Mouse (Mus musculus) heart, adult 18-20 months (tissue): ENCODE results near the gene Lhpp. TPM values are rescaled to one million over a fixed set of nuclear protein-coding genes. Genes with fewer than 3 reads are reported as not detected.

Experiments
- DNase-seq, 2 experiments: peaks; one replicate each; pipeline ENCODE4 v3.0.0; 2021 to 2022; ENCODE audit warnings: mixed read lengths in 1 of 2
- total RNA-seq, 2 experiments: library from RNA; stranded (reverse); gene quantifications; 2 replicates each; pipeline ENCODE4 v1.2.3; 2021

Gene Lhpp
- total RNA-seq, 2 experiments from 2014 or later = 14.3 to 16.4 TPM

DNA sequence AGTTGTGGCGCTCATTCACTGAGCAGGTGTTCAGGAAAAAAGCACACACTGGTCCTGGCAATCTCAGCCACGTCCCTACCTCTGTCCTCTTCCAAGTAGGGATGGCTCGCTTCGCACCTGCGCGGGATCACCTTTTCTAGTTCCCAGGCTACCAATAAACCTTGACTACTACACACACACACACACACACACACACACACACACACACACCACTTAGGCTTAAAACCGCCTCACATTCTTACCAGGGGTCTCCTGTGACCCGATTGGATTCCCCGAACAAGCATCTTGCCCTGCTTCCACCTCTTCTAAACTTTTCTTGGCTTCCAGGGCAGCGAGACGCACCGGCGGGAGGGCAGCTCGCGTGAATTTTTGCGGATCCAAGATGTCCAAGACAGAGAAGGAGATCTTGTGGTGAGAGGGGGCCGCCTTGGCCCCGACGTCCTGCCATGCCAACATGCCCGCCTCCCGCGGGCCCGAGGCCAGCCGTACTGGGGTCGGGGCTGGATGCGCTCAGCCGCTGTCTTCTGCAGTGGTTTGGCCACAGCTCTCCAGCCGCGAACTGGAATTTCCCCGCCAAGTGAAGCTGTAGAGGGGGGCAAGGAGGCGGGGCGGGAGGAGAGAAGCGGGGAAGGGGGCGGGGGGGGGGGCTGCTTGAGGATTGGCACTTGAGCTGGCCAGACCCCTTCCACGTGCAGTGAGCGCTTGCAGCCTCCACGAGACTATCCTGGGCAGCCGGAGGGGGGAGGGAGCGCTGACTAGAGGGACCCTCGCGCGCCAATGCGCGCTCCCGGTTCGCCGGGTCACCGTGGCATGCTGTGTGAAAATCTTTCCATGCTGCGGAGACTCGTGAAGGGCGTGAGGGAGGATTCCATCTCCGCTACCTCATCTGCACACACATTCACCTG lies 11.1 kb upstream of the Lhpp start, which contains the start of gene Nkx1-2:
Gene Nkx1-2, minus strand, starts transcription at position 567 of the 905 bp plus-strand sequence.
- DNase-seq = no peak

DNA sequence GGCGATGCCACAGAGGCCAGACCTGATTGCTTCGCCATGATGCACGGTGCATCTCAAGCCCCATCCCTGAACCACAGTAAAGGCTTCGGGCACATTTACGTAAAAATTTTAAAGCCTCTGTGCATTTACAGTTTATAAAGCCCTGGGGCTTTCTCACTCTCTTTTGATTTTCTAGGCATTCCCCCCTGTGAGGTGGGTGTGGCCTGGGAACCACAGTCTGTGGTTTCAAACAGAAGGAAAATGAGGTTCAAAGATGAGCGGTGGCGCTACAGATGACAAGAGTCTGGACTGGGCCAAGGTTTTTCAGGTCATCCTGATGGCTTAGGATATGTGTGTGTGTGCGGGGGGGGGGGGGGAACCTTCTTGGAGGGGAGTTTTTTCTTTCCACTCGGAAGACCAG lies 10.4 kb upstream of the Lhpp start:
- no peak for DNase-seq

DNA sequence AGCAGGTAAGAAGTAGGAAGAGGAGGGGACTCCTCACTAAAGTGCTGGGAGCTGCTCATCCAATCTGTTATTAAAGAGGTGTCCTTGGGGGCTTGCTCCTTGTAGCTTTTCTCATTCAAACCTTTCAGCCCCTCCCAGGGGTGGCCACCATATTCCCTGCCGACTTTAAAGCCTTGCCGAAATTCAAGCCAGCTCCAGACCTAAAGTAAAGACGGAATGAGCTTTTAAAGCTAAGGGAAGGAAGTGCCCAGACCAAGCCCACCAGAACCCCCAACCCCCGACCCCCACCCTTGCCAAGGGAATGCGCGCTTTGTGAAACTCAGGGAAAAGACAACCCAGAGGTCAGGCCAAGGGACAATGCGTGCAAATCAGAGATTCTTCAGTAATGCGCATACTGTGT lies 9.5 kb upstream of the Lhpp start:
- DNase-seq = no peak

DNA sequence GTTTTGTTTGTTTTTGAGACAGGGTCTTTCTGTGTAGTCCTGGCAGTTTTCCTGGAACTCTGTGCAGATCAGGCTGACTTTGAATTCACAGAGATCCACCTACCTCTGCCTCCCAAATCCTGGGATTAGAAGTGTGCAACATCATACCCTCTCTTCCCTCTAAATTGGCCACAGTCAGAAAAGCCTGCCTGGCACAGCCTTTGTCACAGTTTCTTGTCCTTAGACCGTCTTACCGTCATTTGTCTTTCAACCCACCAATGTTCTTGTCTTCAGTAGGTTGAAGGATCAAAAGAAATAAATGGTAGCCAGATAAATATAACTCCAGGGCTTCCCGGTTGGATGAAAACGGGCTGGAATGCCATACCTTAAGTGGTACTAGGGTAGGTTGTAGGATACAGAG lies 5.7 kb upstream of the Lhpp start:
- DNase-seq = no peak

DNA sequence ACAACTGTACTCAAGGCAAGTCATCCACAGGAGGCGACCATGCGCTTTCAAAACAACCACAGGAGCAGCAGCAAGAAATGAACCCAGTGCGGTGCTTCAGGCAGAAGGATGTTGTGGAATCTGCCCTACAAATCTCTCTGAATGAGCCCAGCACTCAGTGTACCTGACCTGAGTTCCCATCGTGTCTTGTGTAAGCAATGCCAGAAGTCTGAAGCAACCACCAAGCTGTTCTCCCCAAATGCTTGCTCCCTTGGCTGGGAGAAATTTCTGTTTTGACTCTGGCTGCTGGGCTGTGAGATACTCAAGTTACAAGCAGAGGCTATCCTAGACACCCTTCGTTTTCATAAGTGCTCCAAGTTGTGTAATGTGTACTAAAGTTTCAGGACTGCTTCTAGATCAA lies 4.7 kb upstream of the Lhpp start:
- no peak for DNase-seq

DNA sequence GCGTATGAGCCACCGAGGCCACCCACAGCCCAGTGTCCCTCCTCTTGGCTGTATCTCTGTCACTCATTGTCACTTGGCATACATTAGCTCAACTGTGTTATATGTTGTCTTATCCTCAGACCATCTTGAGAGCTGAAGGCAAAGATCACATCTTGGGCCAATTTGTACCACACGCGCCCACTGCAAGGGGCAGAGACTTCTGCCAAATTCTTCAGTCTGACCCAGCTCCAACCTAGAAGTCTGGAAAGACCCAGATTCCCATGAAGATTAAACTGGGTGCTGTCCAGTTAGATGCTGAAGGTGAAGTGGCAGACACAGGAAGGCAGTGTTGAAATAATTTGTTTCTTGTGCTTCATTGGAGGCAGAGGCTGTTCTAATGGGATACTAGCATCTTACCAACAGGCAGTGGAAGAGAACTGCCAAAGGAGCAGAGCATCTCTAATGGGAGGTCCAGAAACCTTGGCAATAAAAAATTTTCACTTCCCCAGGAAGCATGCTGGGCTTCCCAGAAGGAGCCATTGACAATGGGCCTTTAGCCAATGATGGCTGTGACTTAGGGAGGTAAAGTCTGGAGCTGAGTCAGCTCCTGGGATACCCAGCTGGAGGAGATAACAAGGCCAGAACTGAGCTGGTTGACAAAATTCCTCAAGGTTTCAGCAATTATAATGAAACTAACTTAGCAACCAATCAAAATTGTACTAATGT lies 2.0 kb upstream of the Lhpp start:
- DNase-seq = no peak

DNA sequence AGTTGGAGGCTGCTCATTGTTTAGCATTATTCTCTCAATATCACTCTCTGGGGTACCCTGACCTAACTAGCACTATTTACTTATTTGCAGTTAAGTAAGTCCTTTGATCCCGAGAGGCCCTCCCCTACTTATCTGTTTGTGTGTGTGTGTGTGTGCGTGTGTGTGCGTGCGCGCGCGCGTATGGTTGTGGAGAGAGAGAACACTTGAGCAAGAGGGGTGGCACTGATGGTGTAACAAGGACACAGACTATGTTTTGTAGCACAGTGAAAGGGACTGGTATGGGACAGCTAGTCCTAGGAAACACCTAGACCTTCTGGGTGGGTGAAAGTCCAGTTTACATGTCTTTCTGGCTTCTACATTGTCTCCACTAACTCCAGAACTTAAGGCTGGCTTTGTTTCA lies 1.1 kb downstream of the Lhpp start:
- no peak for DNase-seq

DNA sequence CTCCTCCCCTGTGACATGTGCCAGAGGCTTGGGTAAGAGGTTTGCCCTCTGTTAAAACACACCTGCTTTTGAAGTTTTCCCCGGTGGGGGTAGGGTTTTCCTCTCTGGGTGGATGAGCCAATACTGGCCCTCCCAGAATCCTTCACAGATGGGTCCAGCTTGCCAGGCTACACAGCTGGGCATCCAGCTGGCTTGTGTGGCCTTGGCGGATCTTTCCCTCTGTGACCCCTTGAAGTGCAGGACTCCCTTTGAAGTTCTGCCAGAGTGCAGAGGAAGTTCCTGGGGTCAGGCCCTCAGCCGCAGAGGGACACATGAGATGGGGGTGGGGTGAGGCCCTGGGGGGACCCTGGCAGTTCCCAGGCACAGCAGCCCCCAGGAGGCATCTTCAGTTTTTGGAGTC lies 4.9 kb downstream of the Lhpp start:
- DNase-seq = no peak

DNA sequence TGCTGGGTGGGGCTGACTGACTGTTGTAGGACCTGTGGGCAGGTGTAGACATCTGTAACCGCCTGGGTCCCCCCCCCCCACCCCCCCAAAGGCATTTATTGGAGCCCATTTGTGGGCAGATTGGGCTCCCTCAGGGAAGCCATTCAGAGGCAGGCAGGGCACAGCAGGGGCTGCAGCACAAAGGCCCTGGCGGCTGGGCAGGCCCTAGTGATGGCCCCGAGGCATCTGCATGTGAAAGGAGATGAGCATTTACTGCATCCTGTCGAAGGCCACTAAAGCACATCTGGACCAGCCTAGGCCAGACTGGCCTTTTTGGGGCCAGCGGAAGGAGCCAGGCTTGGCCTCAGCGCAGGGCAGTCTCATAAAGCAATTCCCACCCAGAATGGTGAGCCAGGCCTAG lies 6.0 kb downstream of the Lhpp start:
- no peak for DNase-seq

DNA sequence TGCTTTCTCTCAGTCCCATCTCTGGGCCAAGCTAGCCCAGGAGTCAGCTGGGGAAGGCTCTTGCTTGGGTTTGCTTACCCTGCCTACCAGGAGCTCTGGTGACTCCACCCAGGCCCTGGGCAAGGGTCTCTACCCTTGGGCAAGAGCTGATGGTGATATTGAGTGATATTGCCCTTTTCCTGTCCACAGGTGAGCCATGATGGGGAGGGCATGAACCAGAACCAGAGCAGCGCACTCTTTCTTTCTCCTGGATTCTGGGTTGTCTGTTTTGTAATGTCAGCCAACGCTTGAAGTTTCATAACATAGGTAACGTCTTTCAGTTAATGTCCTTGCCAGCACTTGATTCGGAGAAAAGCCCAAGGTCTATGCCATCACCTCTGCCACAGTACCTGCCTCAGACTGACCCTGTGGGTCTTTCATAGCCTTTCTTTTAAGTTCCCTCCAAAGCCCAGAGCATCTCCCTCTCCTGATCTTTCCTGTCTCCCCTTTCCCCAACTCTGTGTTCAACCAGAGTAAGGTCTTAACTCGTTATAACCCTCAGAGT lies 6.7 kb downstream of the Lhpp start:
- no peak for DNase-seq

DNA sequence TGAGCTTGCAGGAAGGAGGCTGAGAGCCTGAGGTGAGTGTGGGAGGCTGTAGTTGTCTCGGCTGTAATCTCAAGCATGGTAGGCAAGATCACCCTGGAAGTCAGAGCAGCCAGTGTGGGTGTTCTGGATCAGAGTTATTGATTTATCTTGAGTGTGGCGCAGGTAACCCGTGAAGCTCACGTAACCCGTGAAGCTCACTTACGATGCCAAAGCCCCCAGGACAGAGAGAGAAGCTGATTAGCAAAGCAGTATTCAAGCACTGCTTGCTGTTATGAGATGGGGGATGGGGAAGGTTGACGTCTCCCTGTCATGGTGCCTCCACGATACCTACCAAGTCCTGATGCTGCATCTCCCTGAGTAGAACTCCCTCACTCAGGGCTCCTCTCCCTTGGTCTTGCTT lies 9.1 kb downstream of the Lhpp start:
- DNase-seq = no peak

DNA sequence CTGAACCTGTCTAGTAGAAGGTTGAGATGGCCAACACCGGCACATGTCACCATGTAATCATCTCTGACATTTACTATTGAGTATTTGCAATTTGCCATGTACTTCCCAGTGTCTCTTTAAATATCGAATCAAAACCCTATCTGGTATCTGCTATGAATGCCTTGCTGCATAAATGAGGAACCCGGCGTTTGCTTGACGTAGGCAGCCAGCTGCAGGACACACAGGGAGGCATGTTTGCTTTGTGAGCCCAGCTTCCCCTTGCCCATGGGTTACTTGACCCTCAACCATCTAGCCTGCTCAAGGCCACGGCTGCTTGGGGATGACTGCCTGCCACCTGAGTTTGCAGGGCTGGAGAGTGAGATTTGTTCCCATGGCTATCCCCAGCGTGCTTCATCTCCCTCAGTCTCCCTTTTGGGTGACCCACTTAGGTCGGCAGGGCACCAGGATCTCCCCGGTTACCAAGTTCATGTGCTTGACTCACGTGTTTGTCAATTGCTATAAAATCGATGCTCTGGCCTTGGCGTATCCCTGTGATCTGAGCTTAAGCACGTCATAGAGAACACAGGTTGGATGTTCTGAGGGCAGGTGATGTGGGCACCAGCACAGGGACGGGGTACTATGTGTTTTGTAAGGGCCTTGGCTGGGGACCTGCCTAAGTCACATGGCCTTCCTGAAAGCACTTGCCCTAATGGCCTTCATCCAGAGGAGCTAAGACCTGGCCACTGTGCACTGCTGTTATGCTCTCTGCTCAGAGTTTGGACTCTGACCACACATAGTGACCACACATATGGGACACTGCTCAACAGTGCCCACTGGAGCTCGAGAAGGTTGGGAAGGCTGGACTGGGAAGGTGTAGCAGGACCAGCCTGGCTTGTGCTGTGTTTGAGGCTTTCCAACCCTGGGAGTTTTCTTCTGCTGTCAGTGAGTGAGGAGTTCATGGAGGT lies 9.8 kb downstream of the Lhpp start:
- peak in 1 of 2 experiments; percentile 22 for DNase-seq

DNA sequence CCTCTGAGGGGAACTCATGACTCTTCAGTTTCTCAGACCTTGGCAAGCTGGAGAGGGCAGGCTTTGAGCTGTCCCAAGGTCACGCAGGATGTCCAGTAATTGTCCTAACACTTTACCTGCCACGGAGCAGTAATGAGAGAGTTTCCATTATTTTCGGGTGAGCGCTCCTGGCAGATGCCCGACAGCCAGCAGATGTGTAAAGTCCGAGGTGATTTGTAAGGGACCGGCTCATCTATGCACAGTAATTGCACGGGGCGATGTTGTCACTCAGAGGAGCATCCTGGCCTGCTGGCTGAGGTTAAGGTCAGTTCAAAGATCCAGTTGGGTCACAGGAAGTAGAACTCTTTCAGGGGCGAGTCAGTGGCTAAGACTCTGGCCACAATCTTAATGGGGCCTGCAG lies 13.7 kb downstream of the Lhpp start:
- DNase-seq = peak in 1 of 2 experiments; percentile 18

DNA sequence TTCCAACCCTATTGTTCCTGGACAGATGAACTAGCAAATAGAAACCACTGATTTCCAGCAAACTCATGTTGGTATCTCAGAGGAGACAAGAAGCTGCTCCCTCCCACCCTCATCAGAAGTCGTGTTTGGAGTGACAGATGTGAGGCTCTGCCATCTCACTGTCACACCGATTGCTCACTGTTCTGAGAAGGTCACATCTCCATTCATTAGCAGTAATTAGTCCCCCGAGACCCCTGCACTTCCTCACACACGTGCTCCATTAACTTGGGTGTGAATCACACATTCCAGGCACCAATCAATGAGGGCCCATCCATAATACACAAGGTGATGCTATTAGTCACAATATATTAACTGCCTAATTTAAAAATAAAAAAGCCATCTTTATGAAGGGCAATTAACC lies 15.7 kb downstream of the Lhpp start:
- DNase-seq = no peak

DNA sequence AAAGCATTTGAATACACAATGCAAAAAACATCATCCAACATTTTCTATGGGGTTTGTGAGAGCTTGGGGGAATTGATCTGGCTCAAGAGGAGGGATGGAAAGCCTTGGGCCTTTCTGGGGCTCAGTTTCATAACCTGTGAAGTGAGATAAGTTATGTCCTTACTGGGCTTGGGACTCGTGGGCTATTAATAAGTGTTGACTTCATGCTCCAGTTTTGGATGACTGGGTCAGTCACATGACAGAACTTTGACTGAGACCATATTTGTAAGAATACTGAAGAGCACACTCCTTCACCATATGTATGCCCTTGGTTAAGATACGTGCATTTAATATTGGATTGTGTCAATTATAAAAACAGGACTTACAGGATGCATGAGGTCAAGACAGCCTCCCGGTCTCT lies 17.0 kb downstream of the Lhpp start:
- peak; percentile 63 to 72 for DNase-seq

DNA sequence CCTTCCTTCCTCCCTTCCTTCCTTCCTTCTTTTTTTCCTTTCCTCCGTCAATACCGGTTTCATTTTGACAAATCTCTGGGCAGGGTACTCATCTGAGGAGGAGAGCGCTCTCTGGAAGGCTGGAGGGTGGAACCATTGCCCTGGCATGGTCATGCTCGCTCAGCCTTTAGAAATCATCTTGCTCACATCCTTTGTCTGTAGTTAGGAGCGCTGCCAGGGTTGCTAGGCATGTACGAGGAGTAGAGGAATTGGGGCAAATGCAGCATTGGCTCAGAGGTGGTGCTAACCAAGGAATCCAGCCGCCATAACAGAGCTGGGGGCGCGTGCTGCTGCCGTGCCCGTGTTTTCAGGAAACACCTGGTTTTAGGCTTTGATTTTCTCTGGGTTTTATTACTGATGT lies 20.9 kb downstream of the Lhpp start:
- DNase-seq = no peak

DNA sequence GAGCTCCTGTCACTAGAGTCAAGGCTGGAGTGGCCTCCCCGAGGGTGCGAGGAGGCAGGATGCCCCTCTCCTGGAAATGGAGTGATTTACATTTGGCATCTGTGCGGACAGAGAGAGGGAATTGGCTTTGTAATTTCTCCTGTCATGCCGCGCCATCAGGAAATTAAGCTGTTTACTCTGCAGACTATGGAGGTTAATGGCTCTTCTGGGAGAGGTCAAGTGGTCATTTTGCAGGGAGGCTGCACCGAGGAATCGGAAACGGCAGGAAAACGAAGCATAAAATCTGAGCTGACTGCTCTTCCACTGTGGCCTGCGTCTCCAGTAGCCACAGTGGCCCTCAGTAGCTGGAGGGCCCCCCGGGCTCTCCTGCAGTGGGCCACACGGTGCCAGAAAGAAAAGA lies 26.9 kb downstream of the Lhpp start:
- no peak for DNase-seq

DNA sequence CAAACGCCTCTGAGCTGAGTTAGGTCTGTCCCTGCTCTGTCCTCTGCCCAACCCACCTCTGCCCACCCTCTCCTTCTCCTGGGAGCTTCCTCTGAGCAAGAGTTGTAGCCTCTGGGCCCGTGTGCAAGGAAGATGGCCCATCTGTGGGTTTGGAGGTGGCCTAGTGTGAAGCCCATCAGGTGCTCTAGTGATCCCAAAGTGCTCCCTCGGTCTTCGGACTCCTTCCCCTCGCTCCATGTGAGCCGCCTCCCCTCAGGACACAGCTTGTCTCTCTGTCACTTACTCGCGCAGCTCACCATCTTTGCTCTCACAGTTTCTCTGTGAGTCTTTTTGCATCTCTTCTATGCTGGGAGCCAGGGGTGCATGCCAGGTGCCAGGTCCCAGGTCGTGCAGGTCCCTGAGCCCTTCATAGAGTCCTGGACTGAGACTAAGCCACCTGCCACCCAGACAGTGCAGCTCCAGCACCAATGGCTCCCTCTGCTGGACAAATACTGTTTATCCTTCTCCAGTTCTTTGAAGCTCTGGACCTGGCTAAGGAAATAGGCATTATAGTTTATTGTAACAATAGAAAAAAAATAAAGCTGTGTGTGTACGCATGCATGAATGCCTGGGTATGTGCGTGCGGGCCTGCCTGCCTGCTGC lies 28.1 kb downstream of the Lhpp start:
- peak; percentile 47 to 72 for DNase-seq

DNA sequence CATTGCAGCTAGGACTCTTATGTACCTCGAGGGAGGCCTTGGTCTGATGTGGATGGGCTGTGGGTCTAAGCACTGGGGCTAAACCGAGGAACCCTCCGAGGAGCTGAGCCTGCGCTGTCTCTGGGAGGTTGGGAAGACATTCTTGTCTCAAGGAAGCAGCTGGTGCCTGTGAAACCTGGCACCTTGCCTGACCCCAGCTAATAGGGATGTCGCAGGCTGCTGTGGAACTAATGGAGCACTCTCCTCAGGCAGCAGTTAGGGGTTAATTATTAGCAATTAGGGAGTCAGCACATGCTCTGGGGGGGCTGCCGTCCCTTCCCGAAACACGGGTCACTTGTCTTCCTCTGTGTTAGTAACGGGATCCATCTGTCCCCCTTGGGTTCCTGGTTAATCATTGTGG lies 30.5 kb downstream of the Lhpp start:
- DNase-seq = no peak

DNA sequence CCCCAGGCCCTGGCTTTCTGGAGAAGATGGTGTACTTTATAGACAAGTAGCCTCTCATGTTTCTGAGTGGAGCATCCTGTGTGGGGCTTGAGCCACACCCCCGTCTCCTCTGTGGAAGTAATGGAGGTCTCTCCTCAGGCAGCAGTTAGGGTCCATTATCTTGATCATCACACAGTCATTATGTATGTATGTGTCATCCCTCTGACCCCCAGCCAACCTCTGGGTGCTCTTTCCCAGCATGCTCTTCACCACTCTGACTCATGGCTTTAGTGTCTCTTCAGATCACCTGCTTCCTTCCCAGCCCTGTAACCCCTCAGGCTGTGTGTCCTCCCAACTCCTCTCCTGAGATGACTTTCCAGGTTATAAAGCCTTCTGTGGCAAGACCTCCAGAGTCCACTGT lies 31.2 kb downstream of the Lhpp start:
- no peak for DNase-seq

DNA sequence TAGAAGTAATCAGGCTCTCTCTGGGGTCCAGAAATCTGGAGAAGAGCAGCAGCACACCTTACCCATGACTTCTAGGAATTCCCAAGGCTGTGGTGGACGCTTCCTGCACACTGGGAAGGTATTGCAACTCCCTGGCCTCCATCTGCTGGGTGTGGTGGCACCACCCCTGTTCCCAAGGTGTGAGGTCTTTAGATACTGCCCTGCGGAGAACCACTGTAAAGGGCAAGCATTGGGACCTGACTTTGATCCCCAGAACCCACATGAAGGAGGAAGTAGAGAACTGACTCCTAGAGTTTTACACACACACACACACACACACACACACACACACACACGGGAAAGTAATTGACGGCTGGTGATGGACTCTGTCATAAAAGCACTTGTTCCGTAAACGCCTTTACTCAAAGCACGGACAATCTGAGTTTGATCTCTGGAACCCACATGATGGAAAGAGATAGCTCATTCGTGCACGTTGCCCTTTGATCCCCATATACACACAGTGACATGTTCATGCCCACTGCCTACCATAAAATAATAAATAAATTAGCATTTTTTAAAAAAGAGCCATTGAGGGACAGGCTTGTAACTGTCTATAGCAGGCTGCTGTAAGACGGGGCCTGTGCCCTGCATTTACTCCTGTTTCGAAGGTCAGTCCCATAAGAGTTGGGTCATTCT lies 34.3 kb downstream of the Lhpp start:
- DNase-seq = no peak
